ENCODE assay signal across 8 mouse cellular contexts in genomic region chr15:77821424-77821823, GRCm38 (mm10). TPM values are rescaled to one million over a fixed set of nuclear protein-coding genes. Genes with fewer than 3 reads are reported as not detected.
DNase-seq lines count a peak whose midpoint lies in the region; ATAC-seq lines count a peak whose summit lies in the region.
"Had no signal": no experiment of that assay in that cellular context is flagged by ENCODE, and none has a peak within 500 bp of the region (broad histone marks: within the 10 kb centered on the region; RNA-seq: fewer than 3 reads in every experiment).

No protein-coding gene starts in this region.

- no peak for ATAC-seq in kidney, embryonic 15.5 days (replicated peaks; ENCODE audit: low FRiP score)
- 0 out of 2 replicates have a peak, but pooled peaks have one; percentile 12 for ATAC-seq in common myeloid progenitor, adult 5-6 weeks (replicated peaks; ENCODE audit: low read depth, poor library complexity, severe bottlenecking)

- H3K4me1 ChIP-seq in kidney, embryonic 15.5 days, result peaks cover 99% of the 10 kb centered on the region

- H3K27me3 ChIP-seq in kidney, embryonic 15.5 days, result no peaks in the 10 kb centered on the region

- no peak for DNase-seq in kidney, adult 9 months
- peak; percentile 59 for DNase-seq in heart, postnatal 4 days
- peak; percentile 61 to 71 for DNase-seq in lung, postnatal 4 days
- no peak for DNase-seq in right cerebral cortex, postnatal 10 days (ENCODE audit: low spot score in 2 of 2)
- no peak for DNase-seq in layer of hippocampus, postnatal 14 days (ENCODE audit: low spot score in 2 of 2)

- 38% methylated on average over 7 of the region's 7 CpGs for WGBS in kidney, embryonic 15.5 days

- H3K9me3 ChIP-seq in kidney, embryonic 15.5 days (replicated peaks), result no peaks in the 10 kb centered on the region

- peak overlapping the region; percentile 86 for H3K27ac ChIP-seq in kidney, embryonic 15.5 days
- H3K27ac ChIP-seq: macrophage had no signal

- no peak overlapping the region for H3K4me3 ChIP-seq in kidney, embryonic 15.5 days (replicated peaks)

- no peaks in the 10 kb centered on the region; the same call in 1 of the 2 replicates for H3K36me3 ChIP-seq in kidney, embryonic 15.5 days

- 0 out of 2 replicates have a peak overlapping the region, but pooled peaks have one; percentile 9 for H3K4me2 ChIP-seq in kidney, embryonic 15.5 days

- no peak overlapping the region for H3K9ac ChIP-seq in kidney, embryonic 15.5 days

RNA-seq across cellular contexts. Expression of gene Myh9, which starts 20.6 kb away (rescaled TPM):
- polyA plus RNA-seq in kidney, embryonic 15.5 days (2015; fragmentation: Nextera tagmentation; extraction: Ambion mirVana), result 56.2 and 60.2 TPM in 2 replicates
- total RNA-seq in common myeloid progenitor, adult 5-6 weeks (2017), result 362 and 430 TPM in 2 replicates
- total RNA-seq in heart, postnatal 4 days (2021), result 100 to 1,000 TPM; 219 to 228 TPM
- total RNA-seq in layer of hippocampus, postnatal 14 days (2021), result 10 to 100 TPM; 80.9 to 86.7 TPM

Comparison
In these comparisons a context has a peak if more than half of its experiments do, and no peak if none do; other contexts are left out.
1. DNase-seq: peak in heart, postnatal 4 days (single experiment) and lung, postnatal 4 days (2 of 2); none in kidney, adult 9 months (single experiment), right cerebral cortex, postnatal 10 days (0 of 2) and layer of hippocampus, postnatal 14 days (0 of 2).